Mouse (Mus musculus) cortical plate, adult 2 months (tissue): ENCODE data around the gene Rpl5. TPM values are rescaled to one million over a fixed set of nuclear protein-coding genes. Genes with fewer than 3 reads are reported as not detected.
A peak's percentile ranks its signal among the peaks of the same experiment; 100 is the strongest.

Experiments used
- H3K27ac ChIP-seq: fragments of 200-500 bp; 2 replicates; pipeline ENCODE4 v1.5.1; 2012; ENCODE audit warnings: low read length, control low read depth, inconsistent platforms; ENCODE audit not compliant: insufficient read depth
- H3K4me1 ChIP-seq: fragments of 200-500 bp; 2 replicates; pipeline ENCODE4 v1.6.1; 2011; ENCODE audit warnings: low read length; ENCODE audit not compliant: control insufficient read depth, insufficient read depth
- H3K4me3 ChIP-seq: fragments of 200-500 bp; 2 replicates; pipeline ENCODE4 v1.5.1; 2011; ENCODE audit warnings: mild to moderate bottlenecking, low read length, control low read depth; ENCODE audit not compliant: insufficient read depth
- CTCF ChIP-seq: fragments of 200-500 bp; IDR thresholded peaks from 2 replicates; pipeline ENCODE4 v1.5.1; 2011; ENCODE audit warnings: mild to moderate bottlenecking, control low read depth, low read length; ENCODE audit not compliant: insufficient read depth; ENCODE audit errors: extremely low read depth
- POLR2A ChIP-seq: fragments of 200-500 bp; IDR thresholded peaks from 2 replicates; pipeline ENCODE4 v1.6.1; 2011; ENCODE audit warnings: mild to moderate bottlenecking, low read length, control low read depth; ENCODE audit not compliant: insufficient read depth; ENCODE audit errors: extremely low read depth
- polyA plus RNA-seq: library from polyadenylated mRNA; depleted of rRNA; stranded (reverse); fragments of >200 nt; gene quantifications from 2 replicates; pipeline ENCODE4 v1.2.3, GENCODE M21; 2012; rRNA removed

The Rpl5 gene
- 82.5 and 92.9 TPM in 2 replicates for polyA plus RNA-seq

DNA sequence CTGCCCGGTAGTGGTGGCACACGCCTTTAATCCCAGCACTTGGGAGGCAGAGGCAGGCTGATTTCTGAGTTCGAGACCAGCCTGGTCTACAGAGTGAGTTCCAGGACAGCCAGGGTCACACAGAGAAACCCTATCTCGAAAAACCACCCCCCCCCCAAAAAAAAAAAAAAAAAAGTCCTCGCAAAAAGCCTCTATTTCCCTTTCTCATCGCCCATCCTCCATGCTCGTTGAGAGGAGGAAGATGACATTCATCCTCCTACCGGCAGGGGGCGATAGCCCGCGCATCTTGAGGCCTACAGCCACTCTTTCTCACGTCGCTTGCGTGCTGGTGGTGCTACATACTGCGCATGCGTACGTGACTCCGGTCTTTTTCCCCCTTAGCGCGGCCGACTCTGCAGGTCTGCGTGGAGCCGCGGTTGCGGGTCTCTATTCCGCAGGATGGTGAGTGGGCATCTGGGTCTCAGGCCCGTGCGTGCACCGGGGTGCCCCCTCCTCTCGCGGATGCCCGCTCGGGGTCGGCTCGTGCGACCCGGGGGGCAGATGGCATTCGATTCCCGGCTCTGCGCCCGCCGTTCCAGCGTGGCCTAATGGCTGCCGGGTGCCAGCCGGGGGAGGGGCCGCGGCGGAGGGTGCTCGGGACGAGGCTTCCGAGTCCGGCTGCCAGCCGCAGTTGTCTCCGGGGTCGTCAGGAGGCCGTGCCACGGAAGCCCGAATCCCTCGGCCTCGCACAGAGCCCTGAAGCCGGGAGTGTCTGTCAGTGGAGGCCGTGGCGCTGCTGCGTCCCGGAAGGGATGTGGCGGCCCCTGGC, at the start of gene Rpl5:
Gene Rpl5 (plus strand): TSS at position 297 of the 808 bp plus-strand sequence.
- peak; percentile 91 for TF ChIP-seq CTCF
- peak; percentile 95 for TF ChIP-seq POLR2A
- Histone ChIP-seq H3K4me1 (peaks cover 3% of the 10 kb centered on the region; the same call in 1 of the 2 replicates), H3K27ac (0 out of 2 replicates have a peak within 1 kb of the TSS, but pooled peaks have one; percentile 14), H3K4me3 (peak within 1 kb of the TSS; percentile 91)

DNA sequence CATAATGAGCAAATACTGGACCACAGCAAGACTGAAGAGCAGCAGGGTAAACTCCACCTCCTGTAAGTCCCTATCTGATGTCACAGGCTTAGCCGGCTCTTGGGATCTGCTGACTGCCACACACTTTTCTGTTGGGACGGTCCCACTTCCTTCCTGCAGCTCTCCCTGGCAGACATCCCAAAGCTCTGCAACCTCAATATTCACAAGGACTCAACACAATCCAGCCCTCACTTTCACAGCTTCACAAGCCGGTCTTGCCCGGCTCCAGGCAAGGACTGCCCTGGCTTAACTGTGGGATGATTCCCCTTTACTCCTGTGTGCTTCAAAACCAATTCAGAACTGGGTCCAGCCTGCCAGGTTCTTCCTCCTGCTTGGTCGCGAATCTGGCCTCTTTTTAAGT, 46.5 kb upstream of the Rpl5 start:
- H3K4me1 ChIP-seq = peaks cover 1% of the 10 kb centered on the region; the same call in 1 of the 2 replicates
- no peak for TF ChIP-seq CTCF
- no peak for TF ChIP-seq POLR2A
- no peak overlapping the region for H3K4me3 ChIP-seq
- no peak overlapping the region for H3K27ac ChIP-seq

DNA sequence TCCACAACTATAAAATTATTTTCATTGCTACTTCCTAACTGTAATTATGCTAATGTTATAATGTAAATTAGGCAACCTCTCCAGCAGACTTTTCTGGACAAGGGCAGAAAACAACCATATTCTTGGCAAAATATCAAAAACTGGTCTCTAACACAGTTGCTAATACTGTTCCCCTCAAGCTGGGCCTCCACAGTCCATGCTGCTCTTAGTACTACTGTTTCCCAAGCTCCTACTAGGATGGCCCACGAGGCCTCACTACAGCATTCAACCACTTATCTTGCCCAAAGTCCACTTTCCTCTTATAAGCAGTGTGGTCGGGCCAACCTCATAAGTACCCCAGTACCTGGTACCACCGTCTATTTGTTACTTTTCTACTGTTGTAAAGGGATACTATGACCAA, 45.7 kb upstream of the Rpl5 start:
- TF ChIP-seq POLR2A = no peak
- no peak for TF ChIP-seq CTCF
- Histone ChIP-seq H3K27ac (no peak overlapping the region), H3K4me3 (no peak overlapping the region), H3K4me1 (peaks cover 1% of the 10 kb centered on the region; the same call in 1 of the 2 replicates)

DNA sequence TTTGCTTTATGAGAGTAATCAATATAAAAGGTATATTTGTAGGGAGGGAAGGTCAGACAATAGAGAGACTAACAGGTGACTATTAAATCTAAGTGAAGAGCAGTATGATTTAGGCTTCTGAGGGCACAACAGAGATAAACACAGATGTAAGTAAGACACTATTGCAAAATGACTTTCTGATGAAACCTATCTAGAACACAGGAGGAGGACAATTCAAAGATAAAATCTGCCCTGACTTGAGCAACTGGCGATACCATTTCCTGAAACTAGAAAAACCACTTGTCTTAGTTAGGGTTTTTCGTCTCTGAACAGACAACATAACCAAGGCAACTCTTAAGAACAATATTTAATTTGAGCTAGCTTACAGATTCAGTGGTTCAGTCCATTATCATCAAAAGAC, 44.8 kb upstream of the Rpl5 start:
- TF ChIP-seq CTCF = no peak
- no peak for TF ChIP-seq POLR2A
- no peak overlapping the region for H3K4me3 ChIP-seq
- peaks cover 1% of the 10 kb centered on the region; the same call in 1 of the 2 replicates for H3K4me1 ChIP-seq
- H3K27ac ChIP-seq = no peak overlapping the region

DNA sequence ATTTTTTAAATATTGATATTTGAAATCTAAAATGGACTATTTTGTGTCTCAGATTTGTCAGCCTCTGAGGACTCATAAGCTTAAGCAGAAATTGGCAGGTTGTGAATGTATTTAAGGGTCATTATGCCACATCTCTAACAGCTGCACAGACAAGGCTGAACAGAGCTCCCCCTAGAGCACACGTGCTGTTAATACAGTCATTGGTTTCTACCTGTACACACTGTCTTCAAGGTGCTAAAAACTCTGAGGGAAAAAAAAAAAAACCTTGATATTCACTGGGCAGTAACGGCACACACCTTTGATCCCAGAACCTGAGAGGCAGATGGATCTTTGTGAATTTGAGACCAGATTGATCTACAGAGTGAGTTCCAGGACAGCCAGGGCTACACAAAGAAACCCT, 41.3 kb upstream of the Rpl5 start:
- Histone ChIP-seq H3K27ac (no peak overlapping the region), H3K4me1 (peaks cover 1% of the 10 kb centered on the region; the same call in 1 of the 2 replicates), H3K4me3 (no peak overlapping the region)
- no peak for TF ChIP-seq POLR2A
- TF ChIP-seq CTCF = peak; percentile 35

DNA sequence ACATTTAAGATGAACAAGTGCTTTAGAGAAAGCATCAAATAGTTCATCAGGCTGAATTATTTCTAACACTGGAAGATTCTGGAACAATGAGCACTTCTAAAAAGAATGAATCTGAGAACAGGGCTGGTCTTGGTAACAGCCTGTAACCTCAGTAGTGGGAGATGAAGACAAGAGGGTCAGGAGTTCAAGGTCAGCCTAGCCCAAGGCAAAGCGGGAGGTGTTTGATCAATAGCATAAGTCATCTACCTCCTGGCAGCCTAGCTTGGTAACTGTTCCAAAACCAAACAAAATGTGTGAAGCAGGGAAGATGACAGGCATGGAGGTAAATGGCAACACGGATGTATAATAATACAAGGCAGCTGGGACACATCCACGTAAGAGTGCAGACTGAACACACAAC, 36.3 kb upstream of the Rpl5 start:
- no peak for TF ChIP-seq CTCF
- TF ChIP-seq POLR2A = no peak
- H3K27ac ChIP-seq = no peak overlapping the region
- H3K4me3 ChIP-seq = no peak overlapping the region
- peaks cover 2% of the 10 kb centered on the region; the same call in 1 of the 2 replicates for H3K4me1 ChIP-seq

DNA sequence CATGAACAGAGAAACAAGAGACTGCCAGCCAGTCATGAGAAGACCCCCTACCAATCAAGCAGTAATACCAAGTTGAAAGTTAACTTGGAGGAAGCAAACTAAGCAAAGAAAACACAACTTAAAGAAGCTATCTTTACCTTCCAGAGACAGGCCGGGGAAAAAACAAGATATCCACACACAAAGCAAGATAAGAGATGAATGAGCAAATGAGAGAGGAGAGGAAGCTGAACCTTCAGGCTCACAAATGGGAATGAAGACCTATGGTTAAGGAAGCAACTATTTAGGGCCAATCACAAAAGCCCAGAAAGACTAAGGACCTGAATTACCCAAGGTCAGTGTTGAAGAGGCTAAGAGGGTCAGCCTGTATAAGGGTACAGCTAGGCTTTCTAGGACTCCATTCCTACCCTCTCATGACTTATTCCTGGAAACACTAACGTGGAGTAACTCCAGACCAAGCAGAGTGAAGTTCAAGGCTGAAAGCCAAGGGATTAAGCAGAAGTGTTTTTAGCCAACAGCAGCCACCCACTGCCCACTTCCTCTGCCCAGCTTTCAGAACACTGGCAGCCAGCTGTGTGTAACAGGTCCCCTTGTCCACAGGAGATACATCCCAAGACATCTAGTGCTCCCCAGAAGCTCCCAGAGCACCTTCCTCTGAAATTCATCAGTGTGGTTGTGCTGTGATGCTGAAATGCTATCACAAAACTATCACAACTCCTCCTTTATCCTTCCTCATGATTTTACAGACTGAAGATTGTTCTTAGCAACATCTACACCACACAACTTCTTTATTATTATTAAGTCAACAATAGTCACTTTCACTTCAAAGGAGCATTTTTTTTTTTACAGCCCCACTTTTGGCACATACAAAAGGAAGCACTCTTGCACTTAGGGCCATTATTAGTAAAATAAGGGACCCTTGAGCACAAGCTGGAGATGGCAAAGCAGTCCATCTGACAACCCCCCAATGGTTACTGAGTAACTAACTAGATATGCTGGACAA, 33.9 kb upstream of the Rpl5 start:
- no peak for TF ChIP-seq POLR2A
- TF ChIP-seq CTCF = no peak
- Histone ChIP-seq H3K4me1 (peaks cover 2% of the 10 kb centered on the region; the same call in 1 of the 2 replicates), H3K27ac (no peak overlapping the region), H3K4me3 (no peak overlapping the region)

DNA sequence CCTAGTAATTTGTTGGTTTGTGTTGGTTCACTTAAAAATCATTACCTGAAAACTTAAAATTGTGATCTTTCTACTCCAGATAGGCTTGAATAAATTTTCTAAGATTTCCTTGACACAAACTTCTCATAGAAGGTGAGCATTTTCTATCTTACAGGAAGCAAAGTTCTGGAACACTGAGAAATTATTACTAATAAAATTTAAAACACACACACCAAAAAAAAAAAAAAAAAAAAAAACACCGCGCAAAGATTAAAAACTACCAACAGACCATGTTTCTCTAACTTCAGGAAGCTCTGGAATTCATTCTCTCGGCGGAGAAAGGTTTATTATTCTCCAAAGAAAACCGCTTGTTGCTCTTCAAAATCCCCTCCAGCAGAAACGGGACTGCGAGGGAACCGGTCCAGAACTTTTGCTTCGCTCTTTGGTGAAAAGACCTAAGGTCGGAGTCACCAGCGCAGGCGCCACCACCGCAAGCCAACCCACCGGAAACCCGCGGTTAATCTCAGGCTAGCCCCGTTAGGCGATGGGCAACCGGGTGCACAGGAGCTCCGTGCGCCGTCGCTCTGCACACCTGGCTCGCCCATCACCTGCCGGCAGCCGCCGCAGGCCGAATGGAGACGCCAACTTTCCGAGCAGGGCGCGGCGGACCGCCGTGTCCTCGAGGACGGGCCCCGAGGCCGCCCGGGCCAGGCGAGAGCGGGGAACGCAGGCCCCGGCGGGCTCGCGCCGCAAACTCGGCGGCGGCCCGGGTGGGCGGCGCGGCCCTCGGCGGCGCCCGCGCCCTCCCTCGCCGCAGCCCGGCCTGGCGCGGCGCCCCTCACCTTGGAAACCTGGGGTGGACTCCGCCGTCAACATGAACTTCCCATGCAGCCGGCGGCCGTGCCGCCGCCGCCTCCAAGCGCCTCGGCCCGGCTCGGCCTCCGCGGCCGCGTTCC, 32.1 kb upstream of the Rpl5 start:
- peak overlapping the region; percentile 81 for H3K4me3 ChIP-seq
- H3K4me1 ChIP-seq = peaks cover 4% of the 10 kb centered on the region
- TF ChIP-seq CTCF (no peak), POLR2A (no peak)
- peak overlapping the region; percentile 76 for H3K27ac ChIP-seq

DNA sequence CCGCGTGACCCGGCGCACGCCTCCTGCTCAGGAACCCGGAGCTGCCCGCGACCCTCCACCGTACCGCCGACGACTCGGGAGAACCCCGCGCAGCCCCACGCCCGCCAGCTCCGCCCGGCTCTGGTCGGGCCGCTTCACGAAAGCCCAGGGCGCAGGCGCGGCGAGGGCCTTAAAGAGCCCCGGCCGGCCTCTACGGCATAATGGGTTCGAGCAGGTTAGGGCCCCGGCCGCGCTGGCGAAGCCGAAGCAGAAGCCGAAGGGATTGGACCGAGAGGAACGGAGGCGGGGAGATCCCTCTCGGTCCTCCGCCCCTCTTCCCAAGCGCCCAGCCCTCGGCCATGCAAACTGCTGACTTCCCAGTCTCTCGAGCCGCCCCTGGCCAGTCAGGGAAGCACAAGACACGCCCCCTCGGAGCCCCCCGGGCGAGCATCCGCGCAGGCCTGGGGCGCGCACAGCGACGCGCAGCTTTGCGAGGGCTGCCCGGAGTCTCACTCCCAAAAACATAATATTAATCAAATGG, 31.3 kb upstream of the Rpl5 start:
- H3K27ac ChIP-seq = peak overlapping the region; percentile 76
- TF ChIP-seq POLR2A (peak; percentile 47; the same call in 1 of the 2 replicates), CTCF (no peak)
- H3K4me1 ChIP-seq = peaks cover 4% of the 10 kb centered on the region
- peak overlapping the region; percentile 81 for H3K4me3 ChIP-seq
